Mouse (Mus musculus): ENCODE data around the gene Gpsm1. TPM values are rescaled to one million over a fixed set of nuclear protein-coding genes. Genes with fewer than 3 reads are reported as not detected.

The Gpsm1 gene
- polyA plus RNA-seq, 1 experiment from 2014 or later: 102 TPM

DNA sequence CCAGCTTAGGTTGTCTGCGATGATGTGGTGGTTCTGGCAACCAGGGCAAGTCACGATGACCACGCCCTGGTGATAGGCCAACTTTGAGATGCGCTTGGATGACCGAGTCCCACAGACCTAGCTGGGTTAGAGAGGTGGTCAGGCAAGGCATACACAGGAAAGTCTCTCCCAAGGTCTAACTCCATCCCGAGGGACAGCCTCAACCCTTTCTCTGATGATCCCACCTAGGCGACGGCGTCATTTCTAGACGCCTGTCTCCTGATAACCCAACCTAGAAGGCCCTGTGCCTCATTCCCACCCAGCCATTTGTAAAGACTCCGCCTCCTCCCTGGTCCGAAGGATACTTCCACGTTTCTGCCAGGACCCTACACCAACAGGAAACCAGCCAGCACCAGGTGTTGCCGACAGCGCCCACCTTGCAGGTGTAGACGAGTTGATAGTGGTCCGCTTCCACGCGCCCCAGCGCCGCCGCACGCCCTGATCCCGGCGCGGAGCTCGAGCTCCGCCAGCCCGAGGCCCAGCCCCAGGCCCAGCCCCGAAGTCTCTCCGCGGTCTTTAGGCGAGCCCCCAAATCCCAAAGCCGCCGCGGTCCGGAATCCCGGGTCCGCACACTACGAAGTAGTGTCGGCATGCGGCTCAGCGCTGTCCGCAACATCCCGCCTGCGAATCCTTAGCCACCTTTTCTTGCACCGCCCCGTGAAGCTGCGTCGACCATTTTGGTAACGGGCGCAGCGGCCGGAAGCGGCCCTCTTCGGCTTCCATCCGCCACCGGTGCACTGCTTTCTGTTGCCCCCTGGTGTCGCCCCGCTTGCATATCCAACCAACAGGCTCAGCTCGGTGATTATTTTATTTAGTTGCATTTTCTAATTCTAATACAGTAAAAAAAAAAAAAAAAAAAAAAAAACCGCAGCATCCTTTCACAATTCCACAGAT, 36.3 kb downstream of the Gpsm1 start, which contains the start of gene Dnlz:
TSS of gene Dnlz (minus strand) at position 753 of the 933 bp plus-strand sequence.
- peak within 1 kb of the TSS; percentile 86 for H3K27ac ChIP-seq
- H3K4me3 ChIP-seq (replicated peaks): peak within 1 kb of the TSS; percentile 87
- peak; percentile 79 for ATAC-seq (ENCODE audit: low FRiP score)
- H3K36me3 ChIP-seq (replicated peaks): peaks cover 37% of the 10 kb centered on the region
- H3K9me3 ChIP-seq: no peaks in the 10 kb centered on the region
- H3K27me3 ChIP-seq: no peaks in the 10 kb centered on the region
- peaks cover 24% of the 10 kb centered on the region for H3K4me1 ChIP-seq
- WGBS: 3% methylated on average over 62 of the region's 62 CpGs
- peak within 1 kb of the TSS; percentile 91 for H3K9ac ChIP-seq
- H3K4me2 ChIP-seq: peak within 1 kb of the TSS; percentile 97

DNA sequence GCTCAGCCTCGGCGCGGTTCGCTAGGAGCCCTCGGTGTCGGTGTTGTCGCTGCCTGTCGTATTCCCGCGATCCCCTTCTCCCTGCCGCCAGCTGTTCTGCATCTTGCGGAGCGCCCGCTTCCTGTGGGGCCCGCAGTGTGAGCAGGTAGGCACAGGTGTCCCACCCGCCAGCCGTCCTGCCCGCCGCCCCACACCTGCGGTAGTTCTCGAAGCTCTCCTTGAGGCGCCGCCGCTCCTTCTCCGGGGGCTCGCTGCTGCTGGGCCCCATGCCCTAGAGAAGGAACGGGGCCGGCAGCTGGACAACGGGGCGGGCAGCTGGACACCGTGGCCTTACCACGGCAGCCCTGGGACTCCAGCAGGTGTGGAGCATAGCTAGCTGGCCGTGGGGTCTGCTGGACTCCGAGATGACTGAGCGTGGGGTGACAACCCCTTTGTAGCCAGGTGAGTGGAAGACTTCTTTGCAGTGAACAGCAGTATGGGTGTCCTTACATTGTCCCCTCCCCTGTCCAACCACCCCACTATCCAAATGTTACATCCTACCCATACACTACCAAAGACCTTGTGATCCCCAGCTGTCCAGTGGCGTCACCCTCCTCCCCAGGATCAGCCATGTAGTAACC, 37.1 kb downstream of the Gpsm1 start:
- Histone ChIP-seq H3K27me3 (no peaks in the 10 kb centered on the region), H3K36me3 (replicated peaks) (peaks cover 29% of the 10 kb centered on the region), H3K9me3 (no peaks in the 10 kb centered on the region), H3K27ac (peak overlapping the region; percentile 71), H3K4me2 (peak overlapping the region; percentile 97), H3K9ac (peak overlapping the region; percentile 88), H3K4me3 (replicated peaks) (peak overlapping the region; percentile 87), H3K4me1 (peaks cover 24% of the 10 kb centered on the region)
- WGBS: 3% methylated on average over 36 of the region's 36 CpGs
- peak; percentile 66 for ATAC-seq (ENCODE audit: low FRiP score)

DNA sequence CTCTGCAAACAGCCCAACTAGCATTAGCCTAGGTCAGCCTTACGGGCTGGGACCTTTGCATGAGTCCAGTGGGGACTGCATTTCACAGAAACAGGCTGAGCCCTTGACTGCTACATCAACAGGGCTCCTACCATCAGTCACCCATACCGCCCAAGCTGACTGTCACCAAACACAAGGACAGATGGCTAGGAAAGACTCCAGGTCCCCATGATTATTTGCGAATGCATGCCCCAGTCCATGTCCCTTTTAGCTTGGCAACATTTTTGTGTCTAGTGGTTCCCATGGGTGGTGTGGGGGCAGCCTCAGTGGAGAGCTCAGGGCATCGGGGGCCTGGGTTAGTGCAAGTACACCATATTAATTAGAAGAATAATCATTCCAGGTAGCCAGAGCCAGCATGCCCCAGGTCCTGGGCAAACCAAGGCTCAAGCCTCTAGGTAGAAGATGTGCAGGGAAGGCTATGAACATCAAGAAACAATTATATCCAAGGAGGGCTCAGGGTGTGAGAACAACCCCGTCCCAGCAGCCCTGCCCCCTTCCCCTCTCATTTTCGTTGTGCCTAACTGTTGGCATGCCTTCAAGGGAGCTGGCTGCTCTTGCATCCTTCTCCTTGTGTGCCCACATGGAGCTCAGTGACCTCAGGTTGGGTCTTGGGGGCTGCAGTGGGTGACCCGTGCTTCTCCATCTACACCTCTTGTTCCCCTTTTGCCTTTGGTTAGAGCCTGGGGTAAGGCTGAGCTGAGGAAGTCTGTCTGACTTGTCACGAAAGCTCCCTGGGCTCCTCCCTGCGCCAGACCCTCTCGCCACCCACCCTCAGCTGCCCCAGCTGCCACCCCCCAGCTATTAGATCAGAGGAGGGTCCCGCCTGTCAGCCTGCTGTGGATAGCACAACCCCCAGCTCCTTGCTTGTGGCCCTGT, 38.0 kb downstream of the Gpsm1 start:
- no peaks in the 10 kb centered on the region for H3K9me3 ChIP-seq
- H3K27ac ChIP-seq: no peak overlapping the region
- H3K9ac ChIP-seq: peak overlapping the region; percentile 88
- H3K4me2 ChIP-seq: peak overlapping the region; percentile 97
- no peaks in the 10 kb centered on the region for H3K27me3 ChIP-seq
- peaks cover 24% of the 10 kb centered on the region for H3K4me1 ChIP-seq
- H3K36me3 ChIP-seq (replicated peaks): peaks cover 20% of the 10 kb centered on the region
- 89% methylated on average over 11 of the region's 11 CpGs for WGBS
- ATAC-seq (ENCODE audit: low FRiP score): no peak
- peak overlapping the region; percentile 87 for H3K4me3 ChIP-seq (replicated peaks)

DNA sequence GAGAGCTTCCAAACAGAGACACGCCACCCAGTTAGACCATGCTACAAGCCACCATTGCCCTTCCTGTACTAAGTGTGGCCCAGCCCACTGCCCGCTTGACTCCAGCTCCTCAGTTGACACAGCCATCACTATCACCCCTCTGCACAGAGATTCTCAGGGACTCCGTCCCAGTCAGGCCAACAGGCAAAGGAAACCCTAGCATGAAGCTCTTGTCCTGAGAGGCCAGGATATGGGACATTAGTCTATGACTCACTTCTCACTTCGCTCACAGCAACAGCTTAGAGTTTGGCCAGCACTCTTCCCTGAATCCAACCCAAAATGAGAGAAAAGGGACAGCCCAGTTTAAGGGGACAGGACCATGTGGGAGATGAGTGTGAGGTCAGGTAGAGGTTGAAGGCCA, 39.1 kb downstream of the Gpsm1 start:
- H3K9ac ChIP-seq: no peak overlapping the region
- no peak overlapping the region for H3K4me2 ChIP-seq
- H3K4me3 ChIP-seq (replicated peaks): no peak overlapping the region
- ATAC-seq (ENCODE audit: low FRiP score): no peak
- H3K27me3 ChIP-seq: no peaks in the 10 kb centered on the region
- peaks cover 9% of the 10 kb centered on the region for H3K36me3 ChIP-seq (replicated peaks)
- WGBS: 95% methylated on average over 4 of the region's 4 CpGs
- no peak overlapping the region for H3K27ac ChIP-seq
- no peaks in the 10 kb centered on the region for H3K9me3 ChIP-seq
- H3K4me1 ChIP-seq: peaks cover 24% of the 10 kb centered on the region

DNA sequence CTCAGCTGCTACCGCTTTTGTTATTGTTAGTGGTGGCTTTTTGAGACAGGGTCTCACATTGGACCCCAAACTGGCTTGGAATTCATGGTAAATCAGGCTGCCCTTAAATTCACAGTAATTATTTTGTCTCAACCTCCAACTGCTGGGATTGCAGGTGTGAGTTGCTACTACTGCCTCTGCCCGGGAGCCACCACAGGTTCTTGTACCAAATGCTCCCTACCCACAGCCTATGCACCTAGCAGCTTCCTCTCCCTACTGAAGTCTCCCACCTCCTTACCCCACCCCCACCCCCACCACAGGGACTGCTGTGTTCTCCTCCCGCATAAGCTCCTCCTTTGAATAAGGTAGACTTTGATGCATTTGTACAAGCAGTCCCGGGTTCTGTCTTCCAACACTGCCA, 40.9 kb downstream of the Gpsm1 start:
- Histone ChIP-seq H3K9me3 (no peaks in the 10 kb centered on the region), H3K4me3 (replicated peaks) (no peak overlapping the region), H3K36me3 (replicated peaks) (no peaks in the 10 kb centered on the region), H3K4me1 (peaks cover 14% of the 10 kb centered on the region), H3K27ac (no peak overlapping the region), H3K4me2 (no peak overlapping the region), H3K27me3 (no peaks in the 10 kb centered on the region), H3K9ac (no peak overlapping the region)
- 88% methylated on average over 4 of the region's 4 CpGs for WGBS
- no peak for ATAC-seq (ENCODE audit: low FRiP score)

DNA sequence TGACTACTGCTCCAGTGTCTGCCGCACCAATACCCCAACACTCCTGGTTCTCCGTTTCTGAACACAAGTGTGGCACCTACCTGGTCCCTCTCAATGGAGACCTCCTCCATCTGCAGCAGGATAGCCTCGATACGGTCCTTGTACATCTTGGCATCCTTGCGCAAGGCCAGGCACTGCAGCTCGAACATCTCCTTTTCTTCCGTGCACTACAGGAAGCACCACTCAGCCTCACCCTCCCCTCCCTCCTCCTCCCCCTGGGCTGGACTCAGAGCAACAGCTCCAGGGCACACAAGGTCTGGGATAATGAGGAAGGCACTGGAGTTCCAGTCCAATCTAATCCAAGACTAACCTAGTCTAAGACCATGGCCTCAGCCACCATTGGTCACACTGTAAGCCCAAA, 41.4 kb downstream of the Gpsm1 start:
- WGBS: 75% methylated on average over 7 of the region's 7 CpGs
- Histone ChIP-seq H3K36me3 (replicated peaks) (no peaks in the 10 kb centered on the region), H3K9me3 (no peaks in the 10 kb centered on the region), H3K4me2 (no peak overlapping the region), H3K4me1 (peaks cover 12% of the 10 kb centered on the region), H3K27ac (no peak overlapping the region), H3K4me3 (replicated peaks) (no peak overlapping the region), H3K9ac (no peak overlapping the region), H3K27me3 (no peaks in the 10 kb centered on the region)
- no peak for ATAC-seq (ENCODE audit: low FRiP score)

DNA sequence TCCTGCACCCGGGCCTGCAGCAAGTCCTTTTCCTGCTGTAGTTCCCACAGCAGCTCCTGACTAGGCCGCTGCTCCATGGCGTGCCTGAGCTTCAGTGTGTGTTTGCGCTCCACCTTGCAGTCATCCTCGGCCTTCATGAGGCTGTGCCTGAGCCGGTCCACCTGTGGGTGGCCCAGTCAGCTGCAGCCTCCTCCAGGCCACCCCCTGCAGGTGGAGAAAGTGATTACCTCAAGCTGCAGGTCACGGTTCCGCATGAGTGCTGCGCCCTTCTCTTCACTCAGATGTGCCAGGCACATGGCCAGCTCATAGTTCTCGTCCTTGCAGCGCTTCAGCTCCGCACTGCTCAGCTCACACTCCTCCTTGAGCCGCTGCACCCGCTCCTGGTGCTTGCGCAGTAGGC, 42.2 kb downstream of the Gpsm1 start:
- Histone ChIP-seq H3K4me1 (peaks cover 10% of the 10 kb centered on the region), H3K4me3 (replicated peaks) (no peak overlapping the region), H3K27me3 (no peaks in the 10 kb centered on the region), H3K9ac (no peak overlapping the region), H3K27ac (no peak overlapping the region), H3K4me2 (no peak overlapping the region), H3K9me3 (no peaks in the 10 kb centered on the region), H3K36me3 (replicated peaks) (peaks cover 1% of the 10 kb centered on the region; the same call in 1 of the 2 replicates)
- WGBS: 45% methylated on average over 15 of the region's 15 CpGs
- ATAC-seq (ENCODE audit: low FRiP score): no peak

DNA sequence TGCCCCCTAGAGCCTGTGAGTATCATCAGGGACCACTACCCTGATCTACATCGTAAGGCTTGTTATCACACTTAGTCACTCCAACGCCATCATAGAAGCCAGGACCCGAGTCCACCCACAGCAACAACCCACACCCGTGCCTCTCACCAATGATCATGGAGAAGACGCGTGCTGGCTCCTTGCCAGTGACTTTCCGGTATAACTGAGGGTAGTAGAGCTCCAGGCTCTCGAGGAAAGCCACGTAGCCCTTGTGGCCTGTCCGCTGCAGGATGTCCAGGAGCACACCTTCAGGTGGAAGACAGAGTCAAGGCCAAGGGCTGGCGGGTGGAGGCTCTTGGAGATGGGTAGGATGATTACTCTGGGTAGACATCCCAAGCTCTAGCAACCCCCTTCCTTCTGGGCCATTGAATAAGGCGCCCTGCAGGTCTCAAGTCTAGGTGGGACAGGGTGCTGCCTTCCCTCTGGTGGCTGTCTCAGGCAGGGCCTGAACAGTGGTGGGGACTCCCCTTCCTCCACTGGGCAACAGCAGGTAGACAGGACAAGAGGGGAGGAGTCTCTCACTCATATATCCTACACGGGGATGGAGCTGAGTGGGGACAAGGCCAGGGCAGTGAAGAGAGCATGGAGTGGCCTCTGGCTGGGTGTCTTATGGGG, 43.5 kb downstream of the Gpsm1 start:
- ATAC-seq (ENCODE audit: low FRiP score): no peak
- WGBS: 86% methylated on average over 13 of the region's 13 CpGs

DNA sequence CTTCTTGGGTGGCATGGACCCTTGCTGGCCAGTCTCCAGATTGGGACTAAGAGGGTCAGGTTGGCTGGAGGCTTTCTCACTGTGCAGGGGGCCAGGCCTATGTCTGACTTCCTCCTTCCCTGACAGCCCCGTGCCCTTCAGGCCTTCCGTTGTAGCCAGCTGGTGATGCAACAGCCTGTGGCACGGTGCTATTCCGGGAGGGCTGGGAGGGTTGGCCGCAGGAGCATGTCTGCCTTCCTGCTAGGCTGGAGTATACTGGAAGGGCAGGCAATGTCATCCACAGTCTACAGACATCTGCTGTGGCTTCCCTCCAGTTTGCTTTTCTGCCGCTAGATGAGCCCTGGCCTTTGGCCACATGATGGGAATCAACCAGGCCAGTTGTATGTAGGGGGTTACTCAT, 44.7 kb downstream of the Gpsm1 start:
- no peak overlapping the region for H3K27ac ChIP-seq
- WGBS: 93% methylated on average over 6 of the region's 6 CpGs
- no peak overlapping the region for H3K4me2 ChIP-seq
- H3K27me3 ChIP-seq: no peaks in the 10 kb centered on the region
- H3K36me3 ChIP-seq (replicated peaks): peaks cover 26% of the 10 kb centered on the region
- H3K9me3 ChIP-seq: no peaks in the 10 kb centered on the region
- ATAC-seq (ENCODE audit: low FRiP score): no peak
- no peak overlapping the region for H3K9ac ChIP-seq
- no peaks in the 10 kb centered on the region for H3K4me1 ChIP-seq
- no peak overlapping the region for H3K4me3 ChIP-seq (replicated peaks)

More for the DNA sequence above, 43.5 kb downstream of the Gpsm1 start:
- Histone ChIP-seq H3K9me3 (no peaks in the 10 kb centered on the region), H3K4me2 (no peak overlapping the region), H3K4me3 (replicated peaks) (no peak overlapping the region), H3K27me3 (no peaks in the 10 kb centered on the region), H3K4me1 (no peaks in the 10 kb centered on the region), H3K9ac (no peak overlapping the region), H3K27ac (no peak overlapping the region), H3K36me3 (replicated peaks) (peaks cover 14% of the 10 kb centered on the region)

DNA sequence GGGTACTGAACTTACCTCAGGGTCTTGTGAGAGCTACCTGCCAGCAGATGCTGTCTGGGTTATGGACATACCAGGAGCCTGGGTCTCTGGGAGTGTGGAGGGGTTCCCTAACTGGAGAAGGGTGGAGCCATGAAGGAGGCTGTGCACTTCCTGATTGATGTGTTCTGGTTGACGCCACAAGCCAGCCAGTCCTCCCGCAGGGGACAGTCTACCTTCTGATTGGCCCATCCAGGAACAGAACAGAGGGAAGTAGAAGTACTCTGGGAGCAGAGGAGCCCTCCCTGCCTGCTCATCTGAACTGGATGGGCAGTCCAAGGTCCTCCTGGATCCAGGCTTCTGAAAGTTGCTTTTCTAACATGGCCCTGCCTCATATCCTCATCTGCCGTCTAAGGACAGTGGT, 45.5 kb downstream of the Gpsm1 start, which contains the start of gene Card9:
TSS of gene Card9 (minus strand) at position 147 of the 400 bp plus-strand sequence.
- H3K36me3 ChIP-seq (replicated peaks): peaks cover 33% of the 10 kb centered on the region
- H3K9ac ChIP-seq: no peak within 1 kb of the TSS
- no peak within 1 kb of the TSS for H3K27ac ChIP-seq
- H3K4me2 ChIP-seq: no peak within 1 kb of the TSS
- 46% methylated on average over 3 of the region's 3 CpGs for WGBS
- no peak within 1 kb of the TSS for H3K4me3 ChIP-seq (replicated peaks)
- no peaks in the 10 kb centered on the region for H3K4me1 ChIP-seq
- ATAC-seq (ENCODE audit: low FRiP score): no peak
- no peaks in the 10 kb centered on the region for H3K9me3 ChIP-seq
- no peaks in the 10 kb centered on the region for H3K27me3 ChIP-seq

DNA sequence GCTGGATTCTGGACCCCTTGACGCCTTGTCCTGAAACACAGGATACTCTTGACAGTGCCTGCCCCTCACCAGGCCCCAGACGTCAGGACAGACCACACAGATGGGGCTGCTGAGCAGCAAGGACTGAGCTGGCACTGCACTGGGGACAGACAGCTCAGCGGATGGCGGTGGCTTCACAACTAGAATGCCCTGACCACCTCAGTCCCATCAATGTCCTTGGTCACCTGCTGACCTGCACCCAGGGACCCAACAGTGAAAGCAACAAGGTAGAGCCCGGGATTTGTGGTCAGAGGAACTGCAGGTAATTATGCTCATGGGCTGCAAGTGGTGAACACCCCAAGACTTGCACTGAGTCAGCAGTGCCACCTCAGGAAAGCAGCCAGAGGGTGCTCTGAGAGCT, 47.7 kb downstream of the Gpsm1 start:
- no peaks in the 10 kb centered on the region for H3K27me3 ChIP-seq
- 76% methylated on average over 5 of the region's 5 CpGs for WGBS
- no peak overlapping the region for H3K9ac ChIP-seq
- H3K27ac ChIP-seq: no peak overlapping the region
- peaks cover 56% of the 10 kb centered on the region for H3K36me3 ChIP-seq (replicated peaks)
- no peak overlapping the region for H3K4me2 ChIP-seq
- no peak overlapping the region for H3K4me3 ChIP-seq (replicated peaks)
- H3K9me3 ChIP-seq: no peaks in the 10 kb centered on the region
- no peaks in the 10 kb centered on the region for H3K4me1 ChIP-seq
- no peak for ATAC-seq (ENCODE audit: low FRiP score)
